Mouse (Mus musculus) heart, adult 2 months (tissue): Measurements from ENCODE around the gene Serpina3b.

Experiments
- CTCF ChIP-seq: fragments of 200-600 bp; IDR thresholded peaks from 2 replicates; pipeline ENCODE4 v1.8.1; 2022; ENCODE audit warnings: antibody characterized with exemption, mild to moderate bottlenecking, moderate library complexity
- POLR2A ChIP-seq: fragments of 200-500 bp; IDR thresholded peaks from 2 replicates; pipeline ENCODE4 v1.6.1; 2011; ENCODE audit warnings: mild to moderate bottlenecking, low read depth, low read length, control low read depth; ENCODE audit not compliant: insufficient read depth

DNA sequence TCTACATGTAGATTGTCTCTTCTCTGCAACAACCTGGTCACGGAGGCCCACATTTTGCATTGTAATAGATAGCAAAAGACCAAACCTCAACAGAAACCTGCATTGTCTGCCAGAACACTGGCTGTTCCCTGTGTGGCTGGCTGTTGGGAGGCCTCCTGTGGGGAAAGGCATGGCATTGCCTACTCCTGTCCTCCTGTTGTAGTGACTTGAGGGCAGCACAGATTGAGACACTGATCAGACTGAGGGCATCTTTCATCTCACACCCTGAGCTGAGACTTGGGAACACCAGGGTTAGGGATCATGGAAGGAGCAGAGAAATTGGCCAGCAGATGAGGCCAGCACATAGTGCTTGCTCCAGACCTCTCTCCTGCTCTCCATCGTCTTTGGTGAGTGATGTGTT, 10.4 kb downstream of the Serpina3b start:
- no peak for TF ChIP-seq CTCF
- no peak for TF ChIP-seq POLR2A
